Mouse (Mus musculus): ENCODE data around the gene Ripor2. TPM values are rescaled to one million over a fixed set of nuclear protein-coding genes. Genes with fewer than 3 reads are reported as not detected.

The Ripor2 gene
- polyA plus RNA-seq, 1 experiment = 1.5 TPM

- Histone ChIP-seq H3K4me1 (ENCODE audit: control insufficient read depth, insufficient read depth, low read length) (peaks cover 7% of the 10 kb centered on the region), H3K36me3 (ENCODE audit: control insufficient read depth, insufficient read depth, low read length, poor library complexity, severe bottlenecking) (no peaks in the 10 kb centered on the region), H3K27me3 (ENCODE audit: control insufficient read depth, insufficient read depth, low read length, poor library complexity, severe bottlenecking) (no peaks in the 10 kb centered on the region), H3K9ac (ENCODE audit: low read depth, poor library complexity, severe bottlenecking) (no peak overlapping the region), H3K27ac (ENCODE audit: insufficient read depth, low read length) (no peak overlapping the region), H3K4me3 (ENCODE audit: low read depth, low read length) (no peak overlapping the region), H3K9me3 (replicated peaks; ENCODE audit: control insufficient read depth, insufficient read depth, low read length, poor library complexity, severe bottlenecking) (no peaks in the 10 kb centered on the region)
- TF ChIP-seq CTCF (IDR thresholded peaks at IDR 0.05; ENCODE audit: low read depth, low read length) (no peak), EP300 (IDR thresholded peaks at IDR 0.05; ENCODE audit: insufficient read depth, low read depth, low read length) (no peak), POLR2A (IDR thresholded peaks at IDR 0.05; ENCODE audit: insufficient read depth, low read length) (no peak)
Observed at GRCm38 (mm10) chr13:24603591-24604009, 21.6 kb downstream of the Ripor2 start.

GRCm38 (mm10) chr13:24604096-24604495 lies 22.1 kb downstream of the Ripor2 start:
- Histone ChIP-seq H3K4me1 (ENCODE audit: control insufficient read depth, insufficient read depth, low read length) (peaks cover 7% of the 10 kb centered on the region), H3K4me3 (ENCODE audit: low read depth, low read length) (no peak overlapping the region), H3K36me3 (ENCODE audit: control insufficient read depth, insufficient read depth, low read length, poor library complexity, severe bottlenecking) (no peaks in the 10 kb centered on the region), H3K27ac (ENCODE audit: insufficient read depth, low read length) (no peak overlapping the region), H3K9ac (ENCODE audit: low read depth, poor library complexity, severe bottlenecking) (no peak overlapping the region), H3K27me3 (ENCODE audit: control insufficient read depth, insufficient read depth, low read length, poor library complexity, severe bottlenecking) (no peaks in the 10 kb centered on the region), H3K9me3 (replicated peaks; ENCODE audit: control insufficient read depth, insufficient read depth, low read length, poor library complexity, severe bottlenecking) (no peaks in the 10 kb centered on the region)
- TF ChIP-seq CTCF (IDR thresholded peaks at IDR 0.05; ENCODE audit: low read depth, low read length) (no peak), POLR2A (IDR thresholded peaks at IDR 0.05; ENCODE audit: insufficient read depth, low read length) (no peak), EP300 (IDR thresholded peaks at IDR 0.05; ENCODE audit: insufficient read depth, low read depth, low read length) (no peak)

- Histone ChIP-seq H3K4me1 (ENCODE audit: control insufficient read depth, insufficient read depth, low read length) (peaks cover 7% of the 10 kb centered on the region), H3K9ac (ENCODE audit: low read depth, poor library complexity, severe bottlenecking) (no peak overlapping the region), H3K9me3 (replicated peaks; ENCODE audit: control insufficient read depth, insufficient read depth, low read length, poor library complexity, severe bottlenecking) (no peaks in the 10 kb centered on the region), H3K27me3 (ENCODE audit: control insufficient read depth, insufficient read depth, low read length, poor library complexity, severe bottlenecking) (no peaks in the 10 kb centered on the region), H3K27ac (ENCODE audit: insufficient read depth, low read length) (0 out of 2 replicates have a peak overlapping the region, but pooled peaks have one; percentile 50), H3K4me3 (ENCODE audit: low read depth, low read length) (peak overlapping the region; percentile 60), H3K36me3 (ENCODE audit: control insufficient read depth, insufficient read depth, low read length, poor library complexity, severe bottlenecking) (no peaks in the 10 kb centered on the region)
- TF ChIP-seq POLR2A (IDR thresholded peaks at IDR 0.05; ENCODE audit: insufficient read depth, low read length) (no peak), EP300 (IDR thresholded peaks at IDR 0.05; ENCODE audit: insufficient read depth, low read depth, low read length) (peak; percentile 75)
Observed at GRCm38 (mm10) chr13:24604761-24605591, 23.0 kb downstream of the Ripor2 start.

- H3K27me3 ChIP-seq (ENCODE audit: control insufficient read depth, insufficient read depth, low read length, poor library complexity, severe bottlenecking) = no peaks in the 10 kb centered on the region
- TF ChIP-seq EP300 (IDR thresholded peaks at IDR 0.05; ENCODE audit: insufficient read depth, low read depth, low read length) (no peak), CTCF (IDR thresholded peaks at IDR 0.05; ENCODE audit: low read depth, low read length) (no peak), POLR2A (IDR thresholded peaks at IDR 0.05; ENCODE audit: insufficient read depth, low read length) (no peak)
- no peaks in the 10 kb centered on the region for H3K36me3 ChIP-seq (ENCODE audit: control insufficient read depth, insufficient read depth, low read length, poor library complexity, severe bottlenecking)
- H3K4me3 ChIP-seq (ENCODE audit: low read depth, low read length) = no peak overlapping the region
- peaks cover 7% of the 10 kb centered on the region for H3K4me1 ChIP-seq (ENCODE audit: control insufficient read depth, insufficient read depth, low read length)
- H3K27ac ChIP-seq (ENCODE audit: insufficient read depth, low read length) = no peak overlapping the region
- no peaks in the 10 kb centered on the region for H3K9me3 ChIP-seq (replicated peaks; ENCODE audit: control insufficient read depth, insufficient read depth, low read length, poor library complexity, severe bottlenecking)
- no peak overlapping the region for H3K9ac ChIP-seq (ENCODE audit: low read depth, poor library complexity, severe bottlenecking)
Observed at GRCm38 (mm10) chr13:24605755-24606154, 23.8 kb downstream of the Ripor2 start.

- TF ChIP-seq EP300 (IDR thresholded peaks at IDR 0.05; ENCODE audit: insufficient read depth, low read depth, low read length) (no peak), CTCF (IDR thresholded peaks at IDR 0.05; ENCODE audit: low read depth, low read length) (no peak)
- Histone ChIP-seq H3K9ac (ENCODE audit: low read depth, poor library complexity, severe bottlenecking) (no peak overlapping the region), H3K4me1 (ENCODE audit: control insufficient read depth, insufficient read depth, low read length) (peaks cover 7% of the 10 kb centered on the region), H3K36me3 (ENCODE audit: control insufficient read depth, insufficient read depth, low read length, poor library complexity, severe bottlenecking) (no peaks in the 10 kb centered on the region), H3K27ac (ENCODE audit: insufficient read depth, low read length) (no peak overlapping the region), H3K9me3 (replicated peaks; ENCODE audit: control insufficient read depth, insufficient read depth, low read length, poor library complexity, severe bottlenecking) (no peaks in the 10 kb centered on the region), H3K27me3 (ENCODE audit: control insufficient read depth, insufficient read depth, low read length, poor library complexity, severe bottlenecking) (no peaks in the 10 kb centered on the region), H3K4me3 (ENCODE audit: low read depth, low read length) (no peak overlapping the region)
Observed at GRCm38 (mm10) chr13:24607961-24608360, 26.0 kb downstream of the Ripor2 start.

GRCm38 (mm10) chr13:24608709-24609108 lies 26.7 kb downstream of the Ripor2 start:
- TF ChIP-seq CTCF (IDR thresholded peaks at IDR 0.05; ENCODE audit: low read depth, low read length) = no peak
- no peak for TF ChIP-seq EP300 (IDR thresholded peaks at IDR 0.05; ENCODE audit: insufficient read depth, low read depth, low read length)
- no peak for TF ChIP-seq POLR2A (IDR thresholded peaks at IDR 0.05; ENCODE audit: insufficient read depth, low read length)
- no peak overlapping the region for H3K9ac ChIP-seq (ENCODE audit: low read depth, poor library complexity, severe bottlenecking)
- no peaks in the 10 kb centered on the region for H3K27me3 ChIP-seq (ENCODE audit: control insufficient read depth, insufficient read depth, low read length, poor library complexity, severe bottlenecking)
- H3K9me3 ChIP-seq (replicated peaks; ENCODE audit: control insufficient read depth, insufficient read depth, low read length, poor library complexity, severe bottlenecking) = no peaks in the 10 kb centered on the region
- H3K27ac ChIP-seq (ENCODE audit: insufficient read depth, low read length) = no peak overlapping the region
- H3K36me3 ChIP-seq (ENCODE audit: control insufficient read depth, insufficient read depth, low read length, poor library complexity, severe bottlenecking) = no peaks in the 10 kb centered on the region
- H3K4me1 ChIP-seq (ENCODE audit: control insufficient read depth, insufficient read depth, low read length) = peaks cover 4% of the 10 kb centered on the region
- H3K4me3 ChIP-seq (ENCODE audit: low read depth, low read length) = no peak overlapping the region

Measured in ES-Bruce4 (cell line).